Mouse (Mus musculus) hindlimb bud, embryonic 11.5 days (tissue): Measurements from ENCODE around the gene Olah.
A peak's percentile ranks its signal among the peaks of the same experiment; 100 is the strongest.
"Not testable (repeated sequence)": the region's sequence is repeated elsewhere in the genome, so short reads cannot be mapped to it uniquely, and the experiment has no call there.

Source experiments
- DNase-seq: peaks from one replicate; pipeline ENCODE4 v3.0.0-alpha.2; 2012; ENCODE audit warnings: low read depth, low spot score; ENCODE audit errors: extremely low spot score

Gene Olah

DNA sequence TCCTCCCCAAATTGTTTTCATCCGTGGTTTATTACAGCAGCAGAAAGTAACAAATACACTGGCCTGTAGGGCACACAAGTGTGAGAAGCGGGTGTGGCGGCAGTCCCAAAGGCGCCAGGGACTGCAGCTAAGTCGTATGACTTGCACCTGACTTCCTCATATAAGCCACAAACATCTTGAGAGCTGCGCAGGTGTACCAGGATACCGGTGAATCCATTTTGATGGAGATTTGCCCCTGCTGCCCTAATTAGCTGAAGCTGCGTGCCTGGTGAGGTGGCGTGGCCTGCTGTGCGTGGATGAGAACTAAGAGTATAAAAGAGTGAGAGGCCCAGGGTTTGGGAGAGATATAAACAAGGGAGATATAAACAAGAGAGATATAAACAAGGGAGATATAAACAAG is at the start of gene Olah:
Gene Olah (minus strand): TSS at position 101 of the 400 bp plus-strand sequence.
- DNase-seq, result not testable (repeated sequence)

DNA sequence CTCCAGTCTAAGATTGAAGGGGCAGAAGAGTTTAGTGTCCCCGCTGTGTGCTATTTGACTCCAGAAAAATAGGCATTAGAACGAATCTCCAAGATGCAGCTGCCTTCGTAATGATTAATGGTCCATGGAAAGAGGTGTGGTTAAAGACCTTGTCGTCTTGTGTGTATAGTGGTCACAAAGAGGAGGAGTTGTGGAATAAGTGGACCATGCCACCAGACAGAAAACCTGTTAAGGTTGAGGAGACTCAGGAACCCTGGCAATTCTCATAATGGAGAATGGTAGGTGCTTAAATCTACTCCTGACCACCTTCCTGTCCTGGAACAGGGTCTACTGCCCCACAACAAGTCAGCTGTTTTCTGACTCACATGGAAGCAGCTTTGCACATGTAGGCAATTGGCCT is 49.0 kb upstream of the Olah start:
- no peak for DNase-seq

DNA sequence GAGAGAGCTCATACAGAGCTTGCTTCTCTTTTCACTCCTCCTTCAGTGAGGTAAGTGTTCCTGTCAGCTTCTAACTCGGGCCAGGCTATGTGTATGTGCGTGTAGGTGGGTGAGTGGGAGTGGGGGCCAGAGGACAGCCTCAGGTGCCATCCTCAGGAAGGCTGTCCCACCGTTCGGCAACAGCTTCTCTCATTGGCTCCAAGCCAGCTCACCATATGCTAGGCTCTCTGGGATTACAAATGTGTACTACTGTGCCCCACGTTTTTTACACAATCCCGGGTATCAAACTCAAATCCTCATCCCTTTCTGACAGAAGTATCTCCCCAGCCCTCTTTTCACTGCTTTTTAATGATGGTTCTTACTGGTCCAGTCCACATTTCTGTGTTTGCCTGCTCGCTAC is 47.2 kb upstream of the Olah start:
- no peak for DNase-seq

DNA sequence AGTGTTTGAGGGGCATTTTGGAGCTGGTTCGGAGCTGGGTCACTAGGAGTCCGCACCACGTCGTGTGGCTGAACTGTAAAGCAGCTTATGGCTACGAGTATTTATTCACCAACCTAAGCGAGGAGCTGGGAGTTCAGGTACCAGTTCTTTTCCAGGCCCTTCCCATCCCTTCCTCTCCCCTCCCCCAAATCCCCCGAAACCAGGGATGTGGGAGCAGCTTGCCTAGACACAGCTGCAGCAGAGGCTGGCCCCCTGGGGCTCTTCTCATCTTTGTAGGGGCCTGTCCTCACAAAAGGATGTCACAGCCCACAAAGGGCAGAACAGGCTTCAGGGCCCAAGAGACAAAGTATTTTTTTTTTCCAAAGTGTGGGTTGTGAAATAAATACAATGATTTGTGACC is 40.9 kb upstream of the Olah start:
- no peak for DNase-seq

DNA sequence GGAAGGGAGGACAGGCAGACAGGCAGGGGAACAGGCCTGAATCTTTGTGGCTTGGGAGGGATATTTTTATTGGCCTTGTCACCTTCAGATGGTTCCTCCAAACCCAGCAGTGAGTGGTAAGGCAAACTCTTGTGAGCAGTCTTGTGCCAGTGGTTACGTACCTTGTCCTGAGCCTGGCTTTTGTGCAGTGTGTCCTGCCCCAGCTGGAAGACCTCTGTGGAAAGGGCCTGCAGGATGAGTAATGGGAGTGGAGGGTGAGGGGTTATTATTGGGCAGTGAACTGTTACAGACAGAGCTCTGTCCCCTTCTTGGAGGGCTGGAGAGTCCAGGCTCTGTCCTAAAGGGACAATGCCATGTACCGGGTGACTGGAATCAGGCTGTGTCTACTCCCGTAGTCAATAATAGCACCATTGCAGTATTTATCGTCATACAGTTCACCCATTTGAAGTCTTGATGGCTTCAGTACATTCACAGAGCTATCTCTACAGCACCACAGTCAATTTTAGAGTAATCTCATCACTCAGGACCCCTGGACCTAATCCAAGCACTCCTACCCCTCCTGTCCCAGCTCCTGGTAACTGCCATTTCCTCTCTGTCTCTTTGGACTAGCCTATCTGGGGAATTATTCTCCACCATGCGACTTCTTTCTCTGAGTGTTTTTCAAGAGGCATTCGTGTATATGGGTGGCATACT is 38.5 kb upstream of the Olah start:
- DNase-seq, result no peak

DNA sequence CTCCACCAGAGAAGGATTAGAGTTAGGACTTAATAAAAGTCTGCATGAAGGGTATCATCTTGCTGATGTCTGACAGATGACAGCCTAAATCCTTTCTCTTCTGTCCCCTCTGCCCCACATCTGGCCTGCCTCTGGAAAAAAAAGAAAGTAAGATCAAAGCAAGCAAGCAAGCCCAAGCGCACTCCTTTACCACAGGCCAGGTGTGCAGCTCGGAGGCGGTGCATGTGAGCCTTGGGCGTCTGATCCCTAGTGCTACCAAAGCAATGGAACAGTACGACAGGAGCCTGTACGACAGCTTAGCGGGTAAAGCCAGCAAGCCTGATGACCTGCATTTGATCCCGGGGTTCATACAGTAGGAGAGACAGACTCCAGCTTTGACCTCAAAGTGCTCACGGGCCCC is 33.9 kb upstream of the Olah start:
- DNase-seq, result no peak

DNA sequence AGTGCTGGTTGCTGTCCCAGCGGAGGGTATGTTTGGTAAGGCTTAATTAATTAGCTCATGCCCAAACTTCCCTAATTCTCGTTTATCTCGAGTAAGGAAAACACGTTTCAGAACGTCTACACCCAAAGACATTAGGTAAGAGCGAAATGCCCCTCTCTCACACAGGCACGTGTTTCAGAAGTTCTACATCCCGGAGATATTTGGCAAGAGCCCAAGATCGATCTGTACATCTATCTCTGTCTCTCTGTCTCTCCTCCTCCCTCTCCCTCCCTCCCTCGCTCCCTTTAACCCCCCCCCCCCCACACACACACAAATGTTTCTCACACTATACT is 27.5 kb upstream of the Olah start:
- DNase-seq, result no peak

DNA sequence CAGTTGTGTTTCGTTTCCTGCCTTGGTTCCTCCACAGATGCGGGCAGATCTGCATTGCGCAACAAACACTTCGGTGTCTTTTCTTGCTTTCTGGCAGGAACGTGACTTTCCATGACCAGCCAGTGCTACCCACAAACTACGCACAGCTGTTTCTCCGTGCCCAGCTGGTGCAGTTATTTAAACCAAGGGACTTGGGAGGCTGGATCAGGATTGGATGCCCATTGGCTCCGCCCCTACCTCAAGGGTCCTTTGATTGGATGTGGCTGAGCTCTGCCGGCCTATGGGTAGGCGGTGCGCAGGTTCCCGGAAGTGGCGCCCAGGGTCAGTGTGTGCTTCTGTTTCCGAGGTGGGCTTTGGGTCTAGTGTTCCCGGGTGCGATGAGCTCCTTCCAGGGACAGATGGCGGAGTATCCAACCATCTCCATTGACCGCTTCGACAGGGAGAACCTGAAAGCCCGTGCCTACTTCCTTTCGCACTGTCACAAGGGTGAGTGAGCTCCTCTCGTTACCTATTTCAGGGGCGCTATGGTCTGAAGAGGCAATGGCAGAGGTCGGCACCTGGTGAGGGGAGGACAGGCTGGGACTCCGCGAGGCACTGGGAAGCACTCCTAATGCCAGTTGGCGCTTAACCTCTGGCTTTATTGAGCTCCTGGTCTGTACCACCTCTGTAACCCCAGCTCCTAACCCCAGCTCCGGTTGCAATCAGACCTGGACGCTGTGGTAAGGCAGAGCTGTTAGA is 27.0 kb upstream of the Olah start, which contains the start of gene Dclre1c:
Gene Dclre1c (plus strand): TSS at position 291 of the 738 bp plus-strand sequence.
- DNase-seq, result peak; percentile 68

DNA sequence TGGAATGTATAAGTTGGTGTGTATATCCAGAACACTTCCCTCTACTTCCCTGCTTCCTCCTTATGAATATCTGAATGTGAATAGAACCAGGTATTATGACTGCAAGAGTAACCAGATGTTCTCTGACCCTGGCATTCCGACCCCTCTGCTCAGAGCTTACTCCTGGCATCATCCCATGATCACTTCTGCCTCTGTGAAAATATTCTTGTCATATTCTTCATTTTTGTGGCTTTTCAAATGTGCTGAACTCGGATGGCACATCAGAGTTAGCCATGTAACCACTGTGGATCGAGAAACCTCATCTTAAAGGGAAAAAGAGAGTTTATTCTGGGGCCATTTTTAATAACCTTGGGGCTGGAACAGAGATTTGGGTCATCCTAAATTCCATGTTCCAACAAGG is 25.5 kb upstream of the Olah start, which contains the start of gene Meig1:
Gene Meig1 (minus strand): TSS at position 101 of the 400 bp plus-strand sequence.
- DNase-seq, result no peak

DNA sequence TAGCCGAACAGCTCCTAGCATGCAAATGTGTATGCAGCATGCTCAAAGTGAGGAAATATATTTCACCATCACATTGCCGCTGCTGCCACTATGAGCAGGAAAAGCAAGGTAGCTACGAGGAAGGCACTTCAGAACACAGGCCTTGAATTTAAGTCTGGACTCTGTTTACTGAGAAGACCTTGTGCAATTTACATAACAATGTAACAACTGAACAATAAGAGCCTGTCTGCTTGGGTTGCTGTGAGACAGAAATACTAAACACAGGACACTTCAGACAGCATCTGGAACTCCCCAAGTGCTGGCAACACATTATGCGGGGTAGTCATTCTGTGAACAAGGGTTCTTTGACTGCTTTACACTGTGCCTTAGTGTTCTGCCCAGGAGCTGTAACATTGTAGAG is 23.1 kb upstream of the Olah start:
- DNase-seq, result no peak

DNA sequence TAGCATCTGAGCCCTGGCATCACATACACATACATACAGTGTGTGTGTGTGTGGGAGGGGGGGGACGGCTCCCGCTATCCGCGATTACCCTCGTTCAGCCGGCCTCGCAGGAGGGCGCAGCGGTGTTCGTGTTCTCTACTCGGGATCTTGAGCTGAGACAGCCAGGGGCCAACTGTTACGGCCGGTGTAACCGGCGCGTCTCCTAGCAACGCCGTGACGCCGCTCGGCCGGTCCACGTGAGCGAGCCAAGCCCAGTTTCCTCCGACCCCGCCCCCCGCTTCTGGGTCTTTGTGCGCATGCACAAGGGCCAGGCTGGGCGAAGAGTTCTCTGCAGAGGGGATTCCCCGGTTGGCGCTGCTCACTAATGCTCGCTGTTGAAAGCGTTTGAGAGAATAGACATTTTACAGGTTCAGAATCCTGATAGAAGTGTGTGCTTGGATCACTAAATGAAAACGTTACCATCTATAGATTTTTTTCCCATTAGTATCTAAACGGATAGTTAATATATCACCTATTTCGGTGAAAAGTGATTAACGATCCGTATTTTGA is 21.9 kb upstream of the Olah start:
- peak; percentile 60 for DNase-seq

DNA sequence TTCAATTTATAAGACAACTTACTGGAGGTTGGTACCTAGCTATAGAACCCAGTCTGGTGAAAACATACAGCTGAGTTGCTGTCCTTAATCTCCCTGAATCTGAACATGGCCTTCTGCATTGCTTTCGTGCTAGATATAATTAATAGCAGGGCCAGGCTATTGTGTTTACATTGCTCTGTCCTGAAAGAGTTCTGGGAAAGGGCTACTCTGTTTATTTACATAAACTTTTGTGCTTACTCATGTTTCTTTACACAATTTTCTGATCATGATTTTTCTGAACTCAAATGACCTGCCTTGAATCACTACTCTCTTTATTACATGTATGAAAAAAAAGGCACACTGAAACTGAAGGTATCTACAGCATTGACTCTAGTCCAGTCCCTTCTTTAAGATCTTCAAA is 18.7 kb upstream of the Olah start:
- no peak for DNase-seq

DNA sequence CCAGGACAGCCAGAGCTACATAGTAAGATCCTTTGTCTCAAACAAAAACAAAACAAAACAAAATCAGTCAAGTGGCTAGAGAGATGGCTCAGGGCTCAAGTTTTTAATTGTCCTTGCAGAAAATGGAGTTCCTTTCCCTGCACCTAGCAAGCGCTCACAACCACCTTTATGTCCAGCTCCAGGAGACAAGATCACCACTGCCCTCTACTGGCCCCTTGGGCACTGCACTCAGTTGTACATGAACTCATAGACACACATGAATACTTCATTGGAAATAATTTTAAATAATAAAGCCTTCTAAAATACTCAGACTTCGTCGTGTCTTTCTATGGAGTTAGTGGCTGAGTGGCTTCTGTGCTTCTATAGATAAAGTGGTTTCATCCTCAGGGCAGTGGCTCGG is 17.2 kb upstream of the Olah start:
- DNase-seq, result peak; percentile 52

DNA sequence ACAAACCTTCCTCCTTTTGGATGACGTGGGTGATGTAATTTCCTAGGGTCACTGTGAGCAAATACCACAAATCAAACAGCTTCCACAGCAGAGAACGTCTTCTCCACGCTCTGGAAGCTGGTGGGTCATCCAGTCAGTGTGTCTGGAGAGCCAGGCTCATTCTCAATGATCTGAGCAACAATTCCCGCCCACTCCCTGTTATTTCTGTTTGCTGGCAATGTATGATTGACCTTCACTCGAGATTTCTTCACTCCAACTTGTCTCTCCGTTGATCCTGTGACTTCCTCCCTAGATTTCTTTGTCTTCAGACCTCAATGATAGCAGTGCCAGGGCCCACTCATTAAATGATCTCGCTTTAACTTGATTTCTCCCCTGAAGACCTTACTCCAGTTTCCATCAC is 10.7 kb upstream of the Olah start:
- no peak for DNase-seq

DNA sequence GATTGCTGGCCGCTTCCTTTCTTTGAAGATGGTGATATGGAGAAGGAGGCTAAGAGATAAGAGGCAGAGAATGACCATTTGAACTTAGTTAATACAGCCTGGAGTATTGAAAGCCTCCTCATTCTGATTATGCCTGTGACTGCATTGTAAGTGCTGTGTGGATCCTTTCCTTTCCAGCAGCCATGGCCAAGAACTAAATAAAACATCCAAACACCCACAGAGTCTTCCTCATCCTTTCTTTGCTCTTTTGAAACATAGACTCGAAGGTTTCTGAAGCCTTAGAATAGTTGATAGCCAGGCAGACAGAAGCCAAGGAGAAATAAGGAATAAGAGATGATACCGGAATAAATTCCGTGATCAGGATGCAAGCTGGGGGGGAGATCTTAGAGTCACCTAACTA is 9.0 kb upstream of the Olah start:
- DNase-seq, result no peak

DNA sequence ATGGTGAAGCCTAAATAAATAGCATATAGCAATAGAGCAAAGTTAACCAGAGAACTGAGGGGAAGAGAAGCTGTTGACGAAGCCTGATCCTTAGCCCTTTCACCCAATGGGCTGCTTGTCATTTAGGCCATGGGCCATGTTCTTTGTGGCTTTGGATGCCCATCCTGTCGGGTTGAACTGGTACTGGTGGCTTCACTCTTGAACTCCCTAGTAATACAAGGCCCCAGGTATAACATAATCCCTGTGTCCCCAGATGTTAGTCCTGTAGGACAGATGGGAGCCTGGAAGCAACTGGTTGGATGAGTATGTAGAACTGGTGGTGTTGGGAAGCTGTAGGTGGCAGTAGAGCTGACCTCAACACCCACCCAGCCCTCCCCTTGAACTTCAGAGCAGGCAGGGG is 5.1 kb downstream of the Olah start:
- no peak for DNase-seq

DNA sequence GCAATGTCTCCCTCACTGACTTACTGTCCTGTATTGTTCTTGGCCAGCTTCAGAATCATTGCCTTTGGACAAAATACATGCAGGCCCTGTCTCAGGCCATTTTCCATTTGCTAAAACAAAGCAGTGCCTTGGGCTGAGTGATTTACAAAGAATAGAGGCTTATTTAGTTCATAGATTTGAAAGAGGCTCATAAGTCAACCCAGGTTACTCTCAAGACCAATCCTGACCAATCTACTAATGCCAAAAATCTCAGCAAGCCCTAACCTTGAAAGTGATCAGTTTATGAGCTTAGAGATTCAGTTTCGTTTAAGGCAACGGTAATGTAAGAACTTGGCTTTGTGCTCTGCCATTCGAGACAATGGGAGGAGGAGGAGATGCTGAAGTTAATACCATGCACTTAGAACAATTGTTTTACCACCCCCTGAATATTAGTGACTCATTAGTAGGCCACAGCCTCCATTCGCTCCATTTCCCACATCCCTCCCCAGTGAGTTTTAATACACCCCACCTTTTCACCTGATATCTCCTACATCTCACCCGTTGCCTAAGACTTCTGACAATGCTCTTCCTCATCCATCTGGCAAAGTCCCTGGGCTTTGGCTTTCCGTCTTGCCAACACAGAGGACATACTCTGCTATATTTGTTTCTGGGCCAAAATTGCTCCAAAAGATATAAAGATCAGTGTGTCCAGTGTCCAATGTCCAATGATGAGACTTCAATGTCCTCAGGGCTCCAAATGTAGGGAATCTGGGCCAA is 9.7 kb downstream of the Olah start:
- no peak for DNase-seq

DNA sequence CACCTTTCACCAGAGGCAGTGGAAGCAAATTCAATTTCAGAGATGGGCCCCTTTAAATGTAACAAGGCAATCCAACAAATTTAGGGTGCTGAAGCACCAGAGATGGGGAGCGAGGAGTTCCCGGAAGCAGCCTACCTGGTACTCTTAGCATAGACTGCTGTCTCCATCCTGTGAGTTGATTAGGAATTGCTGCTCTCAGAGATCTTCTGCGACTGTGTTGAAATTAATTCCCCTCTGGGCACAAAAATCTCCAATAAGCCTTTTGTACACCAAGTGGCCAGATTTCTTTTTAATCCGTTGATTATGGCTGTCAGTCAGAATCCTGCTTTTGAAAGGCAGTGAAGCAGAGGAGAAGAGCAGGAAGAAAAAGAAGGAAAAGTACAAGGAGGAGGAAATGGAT is 31.9 kb downstream of the Olah start:
- no peak for DNase-seq

DNA sequence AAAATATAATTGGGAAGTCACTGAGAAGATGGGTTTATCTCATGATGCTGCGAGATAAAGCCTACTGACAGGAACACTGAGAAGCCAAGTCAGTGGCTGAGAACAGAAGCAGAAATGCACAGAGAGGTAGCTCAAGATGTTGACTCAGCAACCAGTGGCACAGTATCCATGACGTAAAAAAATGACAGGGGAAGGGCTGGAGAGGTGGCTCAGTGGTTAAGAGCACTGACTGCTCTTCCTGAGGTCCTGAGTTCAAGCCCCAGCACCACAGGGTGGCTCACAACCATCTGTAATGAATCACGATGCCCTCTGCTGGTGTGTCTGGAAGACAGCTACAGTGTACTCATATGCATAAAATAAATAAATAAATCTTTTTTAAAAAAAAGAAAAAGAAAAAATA is 35.9 kb downstream of the Olah start:
- DNase-seq, result no peak

DNA sequence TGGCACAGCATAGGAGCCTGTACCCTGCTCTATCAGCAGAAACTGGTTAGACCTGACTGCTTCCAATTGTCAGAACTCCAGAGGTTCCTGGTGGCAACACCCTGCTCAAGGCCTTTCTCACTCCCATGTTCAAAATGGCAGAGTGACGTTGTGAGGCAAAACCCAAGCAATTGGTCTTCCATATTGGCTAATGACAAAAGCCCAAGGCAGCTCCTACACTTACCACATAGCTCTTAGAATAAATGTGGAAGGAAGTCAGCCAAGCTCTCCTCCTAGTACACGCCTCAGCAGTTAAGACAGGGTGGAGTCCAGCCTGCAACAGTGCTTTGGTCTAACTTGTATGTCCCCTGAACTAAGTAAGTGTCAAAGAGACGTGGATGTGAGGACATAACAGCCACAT is 39.1 kb downstream of the Olah start:
- no peak for DNase-seq

DNA sequence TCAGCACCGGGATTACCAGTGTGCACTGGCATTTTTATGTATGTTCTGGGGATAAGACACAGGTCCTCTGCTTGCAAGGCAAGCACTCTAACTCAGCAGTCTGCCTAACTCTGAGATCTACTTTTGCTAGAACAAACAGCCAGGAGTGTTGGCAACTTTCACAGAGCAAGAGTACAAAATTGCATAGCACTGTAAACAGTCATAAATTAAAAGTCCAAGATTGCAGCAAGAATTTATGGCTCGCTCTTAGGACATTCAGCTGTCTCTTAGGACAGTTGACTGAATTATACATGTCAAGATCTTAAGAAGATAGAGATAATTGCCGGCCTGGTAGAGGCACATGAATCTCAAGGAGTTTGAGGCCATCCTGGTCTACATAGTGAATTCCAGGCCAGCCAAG is 40.7 kb downstream of the Olah start:
- no peak for DNase-seq

DNA sequence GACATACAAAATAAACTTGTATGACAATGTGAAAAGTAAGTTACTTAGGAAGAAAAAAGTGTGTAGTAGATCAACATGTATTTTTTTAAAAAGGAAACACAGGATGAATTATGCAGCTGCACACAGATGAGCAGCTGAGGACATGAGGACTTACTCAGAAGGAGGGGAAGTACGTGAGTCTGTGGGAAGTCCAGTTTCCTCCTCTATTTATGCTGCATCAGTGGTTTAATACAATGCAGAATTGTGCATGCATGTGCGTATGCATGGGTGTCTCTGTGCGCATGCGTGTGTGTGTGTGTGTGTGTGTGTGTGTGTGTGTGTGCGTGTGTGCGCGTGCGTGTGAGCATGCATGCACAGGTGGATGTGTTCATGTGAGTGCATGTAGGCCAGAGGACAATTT is 41.2 kb downstream of the Olah start:
- DNase-seq, result no peak
